Mouse (Mus musculus): Measurements from ENCODE around the gene Astn2. TPM values are rescaled to one million over a fixed set of nuclear protein-coding genes. Genes with fewer than 3 reads are reported as not detected.
"Not testable (repeated sequence)": the region's sequence is repeated elsewhere in the genome, so short reads cannot be mapped to it uniquely, and the experiment has no call there.

The Astn2 gene
- polyA plus RNA-seq, 2 experiments from 2014 or later: not detected

DNA sequence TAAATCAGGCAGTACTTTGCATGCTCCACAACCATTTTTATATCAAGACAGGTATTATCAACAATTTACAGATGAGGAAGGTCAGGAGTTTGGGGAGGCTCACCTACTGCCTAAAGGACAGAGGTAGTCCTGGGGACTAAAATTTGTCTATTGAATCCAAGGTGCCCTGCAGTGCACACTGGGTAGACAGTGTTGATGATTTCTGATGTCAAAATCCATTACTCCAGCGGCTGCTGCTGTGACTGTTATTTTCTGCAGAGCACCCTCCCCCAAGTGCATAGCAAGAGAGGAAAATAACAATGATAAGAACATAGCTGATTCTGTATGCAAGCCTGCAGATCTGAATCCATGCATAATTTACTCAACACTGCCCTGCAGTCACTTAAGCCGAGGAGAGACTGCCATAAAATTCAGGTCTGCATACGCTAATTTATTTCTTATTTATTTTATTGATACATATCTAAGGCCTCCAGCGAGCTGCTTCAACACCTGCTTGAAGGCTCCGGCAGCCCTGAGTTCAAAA lies 660.3 kb downstream of the Astn2 start:
- ATAC-seq: no peak

DNA sequence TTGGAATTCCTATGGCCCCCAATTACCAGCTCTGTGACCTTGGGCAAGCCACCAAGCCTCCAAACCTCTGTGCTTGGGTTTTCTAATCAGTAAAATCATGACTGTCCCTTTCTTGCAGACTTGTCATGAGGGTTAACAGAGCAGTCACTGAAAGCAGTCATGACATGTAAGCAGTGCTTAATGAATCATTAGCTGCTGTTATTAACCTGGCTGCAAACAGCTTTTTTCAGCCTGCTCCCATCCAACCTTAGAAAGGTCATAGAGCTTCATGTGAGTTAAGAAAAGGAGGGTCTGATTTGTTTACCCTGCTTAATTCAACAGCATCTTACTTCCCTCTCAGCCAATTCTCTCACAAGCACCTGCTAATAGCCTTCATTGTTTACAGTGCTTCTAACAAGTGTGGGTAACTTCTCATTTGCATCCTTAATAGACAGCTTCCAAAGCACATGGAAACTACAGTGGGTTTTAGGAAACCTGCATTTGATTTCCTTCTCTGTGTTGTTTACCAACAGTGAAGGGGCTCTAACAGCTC lies 661.2 kb downstream of the Astn2 start:
- ATAC-seq: no peak

DNA sequence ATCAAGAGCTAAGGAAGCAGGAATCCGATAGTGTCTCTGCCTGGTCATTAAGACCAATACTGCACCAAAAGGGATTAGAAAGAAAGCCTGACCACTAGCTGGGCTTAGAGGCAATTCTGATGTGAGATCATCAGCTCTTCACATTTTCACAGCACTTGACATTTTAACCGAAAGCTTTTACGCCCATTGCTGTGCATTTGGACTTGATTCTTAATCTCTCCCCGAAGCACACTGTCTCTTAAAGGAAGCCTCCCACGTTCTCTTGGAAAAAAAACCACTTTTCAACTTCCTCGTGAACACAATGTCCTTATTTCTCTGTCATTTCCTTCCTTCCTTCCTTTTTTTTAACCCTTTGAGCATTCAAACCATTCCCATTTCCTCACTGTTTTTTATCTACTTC lies 680.0 kb downstream of the Astn2 start:
- ATAC-seq: no peak

DNA sequence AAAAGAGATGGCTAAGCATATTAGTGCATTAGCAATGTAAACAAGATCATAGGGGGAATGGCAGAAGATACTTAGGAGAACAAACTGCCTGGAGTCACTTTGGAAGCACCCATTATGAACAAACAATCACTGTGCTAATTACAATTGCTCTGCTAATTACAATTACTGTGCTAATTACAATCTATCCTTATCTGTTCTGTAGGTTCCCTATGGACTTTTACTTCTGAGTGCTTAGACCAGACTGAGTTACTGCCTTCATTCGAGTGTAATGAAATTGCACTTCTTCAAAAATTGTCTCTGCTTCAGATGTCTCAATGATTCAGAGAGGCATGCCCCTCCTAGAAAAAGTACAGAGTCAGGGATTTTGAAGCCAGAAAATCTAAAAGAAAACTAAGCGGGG lies 684.8 kb downstream of the Astn2 start:
- no peak for ATAC-seq

DNA sequence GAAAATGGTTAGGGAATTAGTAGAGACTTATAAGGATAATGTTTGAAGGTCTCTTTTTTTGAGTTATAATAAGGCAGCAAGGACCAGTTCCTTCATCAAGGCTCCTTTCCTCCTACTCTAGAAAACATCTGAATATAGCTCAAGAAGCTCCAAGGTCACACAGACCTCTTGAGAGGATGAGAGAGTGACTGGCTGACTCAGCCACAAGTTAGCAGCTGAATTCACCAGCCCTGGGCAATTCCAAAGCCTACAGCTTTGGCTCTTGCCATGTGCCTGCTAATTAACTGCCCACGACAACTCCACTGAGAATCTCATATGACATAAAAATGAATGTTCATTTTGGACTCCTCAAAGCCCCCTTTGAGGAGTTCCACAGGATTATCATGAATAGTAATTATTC lies 686.5 kb downstream of the Astn2 start:
- no peak for ATAC-seq

DNA sequence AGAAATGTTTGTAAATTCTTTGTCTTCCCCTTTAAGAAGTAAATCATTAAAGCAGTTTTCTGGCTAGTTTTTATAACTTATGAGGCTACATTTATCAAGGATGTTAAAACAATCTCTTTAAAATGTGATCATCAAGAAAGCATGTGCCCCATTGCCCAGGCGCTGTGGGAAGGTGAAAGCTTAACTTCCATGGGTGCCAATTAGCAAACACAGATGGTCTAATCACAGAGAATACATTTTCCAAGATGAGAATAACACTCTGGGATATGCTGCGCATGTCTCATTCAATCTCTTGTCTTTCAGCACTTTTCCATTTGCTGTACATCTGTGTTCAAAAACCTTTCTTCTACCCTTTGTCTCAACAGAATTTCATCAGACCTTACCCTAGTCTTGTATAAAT lies 688.3 kb downstream of the Astn2 start:
- ATAC-seq: no peak

DNA sequence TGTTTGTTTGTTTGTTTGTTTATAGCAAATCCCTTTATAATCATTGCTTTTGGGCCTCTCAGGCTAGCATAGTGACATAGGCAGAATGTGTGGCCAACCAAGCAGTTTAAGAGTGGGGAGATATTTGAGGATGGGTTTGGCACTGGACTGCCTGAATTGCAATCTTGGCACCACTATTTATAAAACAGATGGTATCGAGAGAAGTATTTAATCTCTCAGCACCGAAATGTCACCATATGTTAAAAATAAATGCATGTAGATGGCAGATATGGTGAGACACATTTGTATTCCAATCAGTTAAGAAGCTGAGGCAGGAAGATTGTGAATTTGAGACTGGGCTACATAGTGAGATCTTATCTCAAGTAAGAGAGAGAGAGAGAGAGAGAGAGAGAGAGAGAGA lies 692.7 kb downstream of the Astn2 start:
- no peak for ATAC-seq

DNA sequence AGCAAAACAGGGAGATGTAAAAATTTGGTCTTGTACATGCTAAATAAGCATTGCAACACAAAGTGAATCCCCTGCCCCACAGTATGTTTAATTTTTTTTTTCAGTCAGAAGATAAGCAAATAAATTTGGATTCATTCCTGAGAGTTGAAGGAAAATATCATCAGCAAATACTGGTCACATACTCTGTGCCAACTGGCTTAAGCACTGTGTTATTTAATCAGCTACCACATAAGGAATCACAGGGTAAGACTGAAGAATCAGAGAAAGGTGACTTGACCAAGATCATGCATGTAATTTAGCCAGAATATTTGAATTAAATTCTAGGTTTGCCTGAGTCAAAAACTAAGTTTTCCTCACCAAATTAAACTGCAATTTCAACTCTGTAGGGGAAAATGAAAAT lies 693.8 kb downstream of the Astn2 start:
- no peak for ATAC-seq

DNA sequence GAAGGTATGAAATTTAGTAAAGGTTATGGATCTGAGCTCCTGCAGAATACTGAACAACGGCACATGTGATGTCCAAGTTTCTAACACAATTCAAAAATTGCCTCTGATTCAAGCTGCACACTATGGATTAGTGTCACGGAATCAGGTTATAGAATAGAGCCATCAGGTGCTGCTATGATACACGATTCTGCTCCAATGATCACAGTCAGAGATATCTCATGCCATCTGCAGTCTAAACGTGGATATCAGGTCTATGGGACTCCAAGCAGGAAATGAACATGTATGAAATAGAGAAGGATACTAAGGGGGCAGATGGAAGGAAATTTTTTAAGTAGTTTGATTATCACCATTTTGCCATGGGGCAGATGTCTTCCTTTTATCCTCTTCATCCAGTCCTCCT lies 702.6 kb downstream of the Astn2 start:
- no peak for ATAC-seq

DNA sequence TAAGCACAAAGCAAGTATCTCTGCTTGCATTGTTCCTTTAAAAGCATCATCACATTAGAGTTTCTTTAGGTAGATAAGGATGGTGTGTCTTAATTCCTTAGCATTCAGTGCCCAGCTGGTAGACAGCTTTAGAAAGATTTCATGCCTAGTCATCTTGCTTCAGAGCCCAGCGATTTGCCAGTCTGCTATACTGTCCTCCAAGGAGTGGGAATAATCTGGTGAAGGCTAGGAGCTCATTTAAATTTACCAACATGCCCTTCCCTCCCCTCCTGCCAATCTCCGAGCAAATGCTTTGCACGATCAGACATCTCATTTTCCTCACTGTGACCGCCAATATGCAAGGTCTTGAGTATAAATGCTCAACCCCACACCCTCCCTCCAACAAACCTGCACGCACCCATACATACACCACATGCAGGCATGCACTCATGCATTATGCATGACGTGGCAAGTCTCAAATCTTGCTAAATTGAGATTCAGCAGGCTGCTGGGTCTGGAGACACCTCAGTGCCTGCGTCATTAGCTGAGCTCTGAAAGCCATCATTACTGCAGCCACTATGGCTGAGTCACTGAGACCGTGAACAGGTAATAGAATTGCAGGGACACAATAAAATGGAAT lies 704.6 kb downstream of the Astn2 start:
- no peak for ATAC-seq

DNA sequence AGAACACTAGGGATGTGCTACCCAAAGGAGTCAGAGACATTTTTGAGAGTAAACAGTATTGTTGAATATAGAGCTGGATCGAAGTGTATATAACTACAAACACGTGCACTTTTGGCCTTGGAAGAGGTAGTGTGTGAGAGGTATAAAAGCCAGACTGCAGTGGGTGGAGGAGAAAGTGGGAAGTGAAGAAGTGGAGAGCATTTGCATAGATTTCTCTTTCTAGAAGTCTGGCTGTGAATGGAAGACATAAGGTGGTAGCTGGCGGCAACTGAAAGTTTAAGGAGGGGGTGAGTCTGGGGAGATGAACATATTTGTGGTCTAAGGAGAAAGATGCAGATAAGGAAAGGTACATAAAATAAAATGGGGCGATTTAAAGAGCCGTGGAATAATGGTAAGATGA lies 709.2 kb downstream of the Astn2 start:
- no peak for ATAC-seq

DNA sequence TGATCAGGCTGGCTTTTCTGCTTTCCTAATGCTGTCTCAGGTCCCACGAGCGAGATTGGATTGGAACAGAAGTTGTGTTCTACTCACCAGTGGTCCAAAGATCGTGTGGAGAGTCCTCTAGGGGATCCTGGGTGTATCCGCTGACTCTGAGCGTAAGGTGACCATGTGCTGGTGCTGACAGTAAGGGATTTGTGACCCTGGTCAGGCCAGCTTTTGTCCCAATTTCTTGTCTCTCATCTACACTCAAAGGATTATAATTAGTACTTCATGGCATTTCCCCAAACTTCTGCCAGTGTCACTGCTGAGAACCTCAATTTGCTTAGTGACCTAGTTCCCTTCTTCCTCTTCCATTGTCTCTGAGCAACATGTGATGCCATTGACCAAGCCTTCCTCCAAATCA lies 710.4 kb downstream of the Astn2 start:
- ATAC-seq: no peak

DNA sequence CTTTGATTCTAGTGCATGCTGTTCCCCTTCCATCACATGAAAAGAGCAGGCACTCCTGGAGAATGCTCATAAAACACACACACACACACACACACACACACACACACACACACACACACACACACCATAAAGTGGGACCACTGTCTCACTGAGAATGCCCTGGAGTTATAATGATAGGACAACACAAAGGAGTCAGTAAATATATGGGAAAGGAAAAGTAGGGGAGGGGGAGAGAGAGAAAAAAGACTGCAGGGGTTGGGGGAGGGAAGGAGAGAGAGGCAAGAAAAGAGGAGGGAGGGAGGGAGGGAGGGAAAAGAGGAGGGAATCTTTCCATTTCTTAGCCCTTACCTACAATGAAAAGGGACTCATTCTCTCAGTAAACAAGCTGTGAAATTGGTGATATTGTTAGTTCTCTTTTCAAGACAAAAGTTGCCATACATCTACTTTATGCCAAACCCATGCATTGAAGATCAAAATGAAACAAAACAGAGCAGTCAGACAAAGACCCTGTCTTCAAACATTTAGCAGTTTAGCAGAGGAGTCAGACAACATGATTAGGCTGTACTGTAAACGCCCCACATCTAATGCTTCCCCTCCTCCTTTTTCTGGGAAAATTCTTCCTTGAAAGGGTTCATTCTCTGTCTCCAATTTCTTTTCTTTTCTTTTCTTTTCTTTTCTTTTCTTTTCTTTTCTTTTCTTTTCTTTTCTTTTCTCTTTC lies 717.2 kb downstream of the Astn2 start:
- no peak for ATAC-seq

DNA sequence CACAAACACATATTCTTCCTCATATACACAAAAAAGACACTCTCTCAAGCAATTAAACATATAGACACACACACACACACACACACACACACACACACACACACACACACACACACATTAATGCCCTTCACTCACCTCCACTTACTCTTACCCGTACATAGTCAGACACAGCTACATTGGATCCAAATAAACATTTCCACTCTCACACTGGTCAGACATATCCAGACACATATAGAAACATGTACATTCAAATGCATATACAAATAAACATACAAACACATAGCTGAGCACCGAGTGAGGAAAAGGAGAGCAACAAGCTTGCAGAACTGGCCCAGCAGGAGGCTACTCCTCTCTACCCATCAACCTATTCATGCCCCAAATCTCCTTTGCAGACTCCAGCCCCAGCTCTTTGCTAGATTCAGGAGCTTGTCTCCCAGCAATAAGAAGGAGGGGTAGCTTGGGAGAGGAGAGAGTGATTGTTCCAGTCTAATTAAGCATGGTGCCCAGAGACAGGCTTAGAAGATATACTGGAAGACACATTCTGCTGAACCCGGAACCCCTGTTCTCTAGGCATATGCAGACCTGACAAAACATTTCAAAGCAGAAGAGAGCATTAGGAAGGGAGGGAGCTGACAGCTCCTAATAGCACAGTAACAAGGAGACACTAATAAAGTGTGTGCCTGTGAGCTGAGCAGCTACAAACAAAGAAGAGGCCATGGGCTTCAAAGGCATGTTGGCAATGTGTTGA lies 718.0 kb downstream of the Astn2 start:
- no peak for ATAC-seq

DNA sequence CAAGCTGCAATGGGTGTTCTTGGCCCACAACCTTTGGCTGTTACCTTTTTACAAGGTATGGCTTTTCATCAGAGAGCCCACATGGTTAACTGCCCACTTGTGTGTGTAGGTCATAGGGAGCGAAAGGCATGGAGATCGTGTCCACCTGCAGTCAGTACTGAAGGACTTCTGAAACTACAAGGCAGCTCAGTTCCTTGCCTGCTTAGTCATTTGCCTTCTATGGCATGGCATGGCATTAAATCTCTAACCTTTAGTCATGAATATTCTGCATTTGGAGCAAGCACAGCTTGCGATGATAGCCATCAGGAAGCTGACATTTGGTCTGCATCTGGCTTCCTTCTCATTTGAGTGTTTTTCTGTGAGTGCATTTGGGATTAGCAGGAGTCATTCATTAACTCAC lies 720.0 kb downstream of the Astn2 start:
- ATAC-seq: no peak

DNA sequence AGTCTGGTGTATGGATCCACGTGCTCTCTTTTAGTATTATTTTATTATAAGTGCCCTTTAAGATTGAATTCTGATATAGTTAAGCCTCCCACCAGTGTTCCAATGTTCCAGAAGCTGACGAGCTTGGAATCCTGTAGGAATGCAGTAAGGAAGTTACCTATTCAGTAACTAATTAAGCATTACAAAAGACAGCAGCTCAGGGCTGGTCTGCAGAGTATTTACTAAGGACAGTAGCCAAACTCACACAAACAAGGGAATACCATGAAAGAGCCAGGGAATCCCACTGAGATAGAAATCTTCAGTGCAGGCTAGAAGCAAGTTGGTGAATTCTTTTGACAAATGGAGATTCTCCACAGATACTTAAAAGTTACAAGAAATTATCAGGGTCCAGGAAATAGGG lies 724.6 kb downstream of the Astn2 start:
- ATAC-seq: not testable (repeated sequence)

DNA sequence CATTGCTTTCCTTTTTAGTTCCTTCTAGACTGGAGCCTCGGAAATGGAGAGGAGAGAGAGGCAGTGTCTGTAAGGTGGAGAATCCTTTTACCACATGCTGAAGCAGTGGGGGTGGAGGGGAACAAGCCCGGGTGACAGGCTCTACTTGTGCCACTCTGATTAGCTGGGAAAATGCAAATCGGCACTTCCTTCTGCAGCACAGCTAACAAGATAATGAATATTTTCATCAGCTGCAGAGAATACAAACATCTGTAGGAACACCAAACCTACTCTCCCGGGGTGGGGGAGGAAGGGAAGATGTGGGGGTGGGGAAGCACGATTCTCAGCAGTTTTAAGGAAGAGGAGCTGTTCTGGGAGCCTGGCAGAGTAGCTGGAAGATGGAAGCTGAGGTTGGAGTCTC lies 725.5 kb downstream of the Astn2 start:
- ATAC-seq: no peak

DNA sequence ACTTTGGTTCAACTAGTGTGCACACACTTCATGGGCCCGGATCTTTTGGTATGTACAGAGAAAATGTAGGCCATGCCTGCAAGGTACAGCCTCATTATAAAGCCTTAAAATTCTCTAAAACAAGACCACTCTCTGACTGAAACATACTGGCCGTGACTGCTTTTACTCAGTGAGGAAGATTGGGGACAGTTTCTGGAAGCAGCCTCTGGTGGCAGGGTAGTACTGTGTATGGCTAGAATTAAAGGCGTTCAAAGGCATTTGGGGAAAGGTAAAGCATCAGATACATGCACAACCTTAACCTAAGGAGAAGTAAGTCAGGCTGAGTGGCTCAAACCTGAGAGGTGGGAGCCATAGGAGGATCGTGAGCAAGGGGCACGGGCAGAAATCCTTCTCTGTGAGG lies 725.9 kb downstream of the Astn2 start:
- ATAC-seq: no peak

DNA sequence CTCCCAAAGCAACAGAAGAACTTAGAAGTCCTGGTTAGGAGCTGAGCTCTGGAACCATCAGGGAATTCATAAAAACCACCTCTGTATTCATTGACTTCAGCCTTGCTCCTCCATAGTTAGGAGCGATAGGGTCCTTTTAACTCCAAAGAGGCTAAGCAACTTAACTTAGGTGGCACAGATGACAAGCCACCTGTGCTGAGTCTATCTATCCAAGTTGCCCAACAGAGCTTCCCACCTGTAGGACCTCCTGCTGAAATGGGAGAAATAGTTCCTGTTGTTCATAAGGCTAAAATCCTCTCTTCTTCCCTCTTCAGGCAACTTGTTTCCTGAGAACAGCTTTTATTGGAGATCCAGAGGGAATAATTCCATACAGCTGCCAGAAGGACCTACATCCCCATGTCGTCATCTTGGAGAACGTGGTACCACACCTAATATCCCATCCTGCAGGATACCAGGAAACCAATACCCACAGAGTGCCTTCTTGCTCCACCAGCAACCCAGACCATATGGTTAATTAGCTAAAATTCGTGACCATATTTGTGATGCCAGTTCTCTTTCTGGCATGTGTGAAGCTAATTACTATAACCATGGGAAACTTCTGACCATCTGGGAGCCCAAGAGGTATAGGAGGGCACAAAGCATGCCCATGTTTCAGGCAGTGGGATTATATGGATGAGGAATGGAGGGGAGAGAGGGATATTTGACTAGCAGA lies 730.0 kb downstream of the Astn2 start:
- no peak for ATAC-seq

DNA sequence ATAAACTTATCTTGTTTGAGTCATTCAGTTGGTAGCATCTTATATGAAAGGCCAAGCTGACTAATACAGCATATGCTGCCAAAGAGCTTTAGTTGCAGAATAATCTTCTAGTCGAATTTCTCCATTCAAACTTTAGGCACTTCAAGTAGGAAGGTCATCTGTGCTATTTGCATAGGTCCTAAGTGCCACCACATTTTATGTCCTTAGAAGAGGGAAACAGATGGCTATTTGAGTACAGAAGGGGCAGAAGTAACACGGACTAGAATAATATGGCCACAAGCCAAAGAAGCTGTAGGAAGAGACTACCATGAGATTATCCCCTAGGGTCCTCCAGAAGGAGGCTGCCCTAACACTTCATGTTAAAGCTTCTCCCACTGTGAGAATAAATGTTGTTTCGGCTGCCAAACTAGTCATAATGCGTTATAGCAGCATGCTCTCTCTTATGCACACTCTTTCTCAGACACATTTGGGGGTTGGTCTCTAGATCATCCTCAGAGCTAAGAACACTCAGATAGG lies 730.9 kb downstream of the Astn2 start:
- ATAC-seq: no peak

DNA sequence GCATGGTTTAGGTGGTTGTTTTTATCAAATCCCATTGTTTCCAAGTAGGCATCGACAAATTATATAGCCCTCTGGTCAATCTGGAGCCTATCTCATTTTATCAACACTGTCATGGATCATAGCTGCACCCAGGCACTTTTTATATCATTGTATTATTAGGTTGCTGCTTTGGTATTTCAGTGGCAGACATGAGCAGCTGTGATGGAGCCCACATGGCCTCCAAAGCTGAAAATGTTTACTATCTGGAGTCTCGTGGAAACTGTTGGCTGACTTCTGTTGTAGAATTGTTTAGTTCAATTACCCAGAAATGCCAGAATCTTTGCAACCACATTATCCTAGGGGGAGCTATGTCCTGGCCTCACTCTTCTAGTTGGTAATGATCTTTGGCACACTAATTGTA lies 732.1 kb downstream of the Astn2 start:
- ATAC-seq: no peak

DNA sequence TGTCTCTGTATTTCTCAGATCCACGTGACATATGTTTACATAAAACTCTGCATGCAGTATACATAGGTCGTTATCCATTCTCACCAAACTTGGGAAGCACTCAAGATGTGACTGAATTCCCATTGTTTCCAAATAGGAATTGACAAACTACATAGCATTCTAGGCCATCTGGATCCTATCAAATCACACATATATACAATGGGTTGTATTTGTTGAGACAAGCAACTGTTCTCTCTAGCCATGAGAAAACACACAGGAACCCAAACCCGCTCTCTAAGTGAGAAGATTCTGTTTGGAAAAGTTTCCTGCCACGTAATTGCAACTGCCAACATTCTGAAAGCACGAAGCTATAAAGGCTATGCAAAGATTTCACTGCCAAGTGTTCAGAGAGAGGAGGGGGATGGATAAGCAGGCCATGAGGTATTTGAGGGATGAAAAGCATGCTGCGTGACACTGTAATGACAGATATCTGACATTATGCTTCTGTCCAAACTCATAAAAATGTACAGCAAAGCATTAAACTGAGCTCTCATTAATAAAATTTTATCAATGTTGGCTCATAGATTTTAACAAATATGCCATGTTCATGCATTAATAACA lies 732.7 kb downstream of the Astn2 start:
- ATAC-seq: no peak

Data from CD4-positive, CD25-positive, alpha-beta regulatory T cell, adult 4 months (primary cell).